Mouse (Mus musculus) kidney, postnatal 0 days (tissue): ENCODE results near the gene Smcr8. TPM values are rescaled to one million over a fixed set of nuclear protein-coding genes. Genes with fewer than 3 reads are reported as not detected.

Experiments used
- ATAC-seq: fragments of 200-750 bp; cut with Nextera tagmentation; replicated peaks from 2 replicates; pipeline ENCODE4 v1.8.0; 2017; ENCODE audit warnings: low read depth, moderate number of reproducible peaks, moderate TSS enrichment, moderate library complexity; ENCODE audit not compliant: low FRiP score
- DNase-seq: peaks from one replicate; pipeline ENCODE4 v3.0.0-alpha.2; 2016; ENCODE audit warnings: low spot score
- H3K27ac ChIP-seq: fragments of 300-500 bp; sonication (generic); 2 replicates; pipeline ENCODE4 v1.5.1; 2014; ENCODE audit warnings: mild to moderate bottlenecking
- H3K27me3 ChIP-seq: fragments of 300-500 bp; sonication (generic); 2 replicates; pipeline ENCODE4 v1.6.1; 2014; ENCODE audit warnings: low read length, mixed read lengths; ENCODE audit not compliant: insufficient read depth
- H3K36me3 ChIP-seq: fragments of 300-500 bp; sonication (generic); 2 replicates; pipeline ENCODE4 v1.6.1; 2014; ENCODE audit warnings: low read length, mixed read lengths; ENCODE audit not compliant: insufficient read depth
- H3K4me1 ChIP-seq: fragments of 300-500 bp; sonication (generic); replicated peaks from 2 replicates; pipeline ENCODE4 v1.6.1; 2014; ENCODE audit warnings: antibody characterized with exemption, low read length, mixed read lengths; ENCODE audit not compliant: insufficient read depth
- H3K4me2 ChIP-seq: fragments of 300-500 bp; sonication (generic); 2 replicates; pipeline ENCODE4 v1.6.1; 2014; ENCODE audit warnings: mild to moderate bottlenecking, low read length, moderate library complexity, mixed read lengths
- H3K4me3 ChIP-seq: fragments of 300-500 bp; sonication (generic); replicated peaks from 2 replicates; pipeline ENCODE4 v1.5.1; 2014; ENCODE audit warnings: low read depth, low read length
- H3K9ac ChIP-seq: fragments of 300-500 bp; sonication (generic); 2 replicates; pipeline ENCODE4 v1.6.1; 2014; ENCODE audit warnings: low read depth, low read length
- H3K9me3 ChIP-seq: fragments of 300-500 bp; sonication (generic); replicated peaks from 2 replicates; pipeline ENCODE4 v1.6.1; 2016; ENCODE audit warnings: low read length, inconsistent platforms, mixed read lengths
- CTCF ChIP-seq: IDR thresholded peaks from 2 replicates; pipeline ENCODE4 v1.5.1; 2016; ENCODE audit warnings: antibody characterized with exemption, low read depth, mild to moderate bottlenecking, moderate library complexity
- WGBS: fragments of 180-500 bp; shearing (Covaris S2); extraction: QIAGEN DNeasy Blood & Tissue Kit; methylation state at CpG from one replicate; pipeline ENCODE4 v1.1.7; 2014; 5-methylcytosine and 5-hydroxymethylcytosine counted together
- polyA plus RNA-seq: library from polyadenylated mRNA; unstranded; fragments of >200 nt; fragmentation: Nextera tagmentation; extraction: Ambion mirVana; gene quantifications from 2 replicates; pipeline ENCODE4 v1.2.1, GENCODE M21; 2015

Smcr8 gene
- 4.0 and 4.1 TPM in 2 replicates for polyA plus RNA-seq

- Histone ChIP-seq H3K27ac (peak within 1 kb of the TSS; percentile 93), H3K9me3 (no peaks in the 10 kb centered on the region), H3K36me3 (no peaks in the 10 kb centered on the region), H3K4me2 (peak within 1 kb of the TSS; percentile 93), H3K4me1 (peaks cover 51% of the 10 kb centered on the region), H3K9ac (peak within 1 kb of the TSS; percentile 83), H3K4me3 (peak within 1 kb of the TSS; percentile 78), H3K27me3 (no peaks in the 10 kb centered on the region)
- under 1% methylated on average over 62 of the region's 62 CpGs for WGBS
- DNase-seq (peak; percentile 99), ATAC-seq (peak; percentile 95)
- TF ChIP-seq CTCF: no peak
These were observed at the start of gene Smcr8, which contains the start of gene Top3a for GRCm38 (mm10) chr11:60776829-60777740. TSS of gene Smcr8 (plus strand) at chr11:60777524. TSS of gene Top3a (minus strand) at chr11:60777365.

- H3K27ac ChIP-seq: peak within 1 kb of the TSS; percentile 87
- H3K9me3 ChIP-seq: no peaks in the 10 kb centered on the region
- WGBS: under 1% methylated on average over 44 of the region's 44 CpGs
- H3K4me2 ChIP-seq: peak within 1 kb of the TSS; percentile 69
- H3K27me3 ChIP-seq: no peaks in the 10 kb centered on the region
- peak within 1 kb of the TSS; percentile 94 for H3K9ac ChIP-seq
- H3K4me3 ChIP-seq: peak within 1 kb of the TSS; percentile 87
- peaks cover 14% of the 10 kb centered on the region; the same call in 1 of the 2 replicates for H3K4me1 ChIP-seq
- TF ChIP-seq CTCF: no peak
- peaks cover 21% of the 10 kb centered on the region for H3K36me3 ChIP-seq
- DNase-seq: peak; percentile 98
- ATAC-seq: peak; percentile 91
These were observed 49.0 kb upstream of the Smcr8 start, which contains the start of gene Mief2 for GRCm38 (mm10) chr11:60728260-60728761. TSS of gene Mief2 (plus strand) at chr11:60728398.

- H3K36me3 ChIP-seq: peaks cover 13% of the 10 kb centered on the region
- no peak for TF ChIP-seq CTCF
- 73% methylated on average over 6 of the region's 6 CpGs for WGBS
- no peak for ATAC-seq
- no peaks in the 10 kb centered on the region for H3K27me3 ChIP-seq
- DNase-seq: no peak
- no peaks in the 10 kb centered on the region for H3K9me3 ChIP-seq
- H3K27ac ChIP-seq: no peak overlapping the region
- H3K4me3 ChIP-seq: no peak overlapping the region
- H3K4me1 ChIP-seq: peaks cover 14% of the 10 kb centered on the region; the same call in 1 of the 2 replicates
- H3K9ac ChIP-seq: peak overlapping the region; percentile 64
- H3K4me2 ChIP-seq: peak overlapping the region; percentile 69
These were observed 48.1 kb upstream of the Smcr8 start for GRCm38 (mm10) chr11:60729217-60729641.

GRCm38 (mm10) chr11:60730169-60730568, 47.2 kb upstream of the Smcr8 start:
- H3K27me3 ChIP-seq: no peaks in the 10 kb centered on the region
- 86% methylated on average over 9 of the region's 9 CpGs for WGBS
- TF ChIP-seq CTCF: no peak

GRCm38 (mm10) chr11:60731251-60731650, 46.1 kb upstream of the Smcr8 start:
- Histone ChIP-seq H3K4me1 (peaks cover 11% of the 10 kb centered on the region; the same call in 1 of the 2 replicates), H3K9me3 (no peaks in the 10 kb centered on the region), H3K4me2 (no peak overlapping the region), H3K36me3 (peaks cover 13% of the 10 kb centered on the region), H3K4me3 (no peak overlapping the region), H3K27ac (no peak overlapping the region), H3K27me3 (no peaks in the 10 kb centered on the region), H3K9ac (no peak overlapping the region)
- TF ChIP-seq CTCF: no peak
- no peak for ATAC-seq
- 88% methylated on average over 14 of the region's 14 CpGs for WGBS
- no peak for DNase-seq

More at GRCm38 (mm10) chr11:60730169-60730568, 47.2 kb upstream of the Smcr8 start:
- Histone ChIP-seq H3K9me3 (no peaks in the 10 kb centered on the region), H3K4me2 (no peak overlapping the region), H3K36me3 (peaks cover 13% of the 10 kb centered on the region), H3K9ac (no peak overlapping the region), H3K4me1 (peaks cover 14% of the 10 kb centered on the region; the same call in 1 of the 2 replicates), H3K27ac (no peak overlapping the region), H3K4me3 (no peak overlapping the region)
- ATAC-seq: no peak
- no peak for DNase-seq

- Histone ChIP-seq H3K4me1 (peaks cover under 1% of the 10 kb centered on the region; the same call in 1 of the 2 replicates), H3K27me3 (no peaks in the 10 kb centered on the region), H3K4me3 (no peak overlapping the region), H3K9ac (no peak overlapping the region), H3K27ac (no peak overlapping the region), H3K9me3 (no peaks in the 10 kb centered on the region), H3K4me2 (no peak overlapping the region), H3K36me3 (peaks cover 13% of the 10 kb centered on the region)
- TF ChIP-seq CTCF: no peak
- no peak for DNase-seq
- 75% methylated on average over 2 of the region's 2 CpGs for WGBS
- ATAC-seq: no peak
These were observed 43.1 kb upstream of the Smcr8 start for GRCm38 (mm10) chr11:60734206-60734605.
